Mouse (Mus musculus): ENCODE results near the gene Git1.

The Git1 gene

DNA sequence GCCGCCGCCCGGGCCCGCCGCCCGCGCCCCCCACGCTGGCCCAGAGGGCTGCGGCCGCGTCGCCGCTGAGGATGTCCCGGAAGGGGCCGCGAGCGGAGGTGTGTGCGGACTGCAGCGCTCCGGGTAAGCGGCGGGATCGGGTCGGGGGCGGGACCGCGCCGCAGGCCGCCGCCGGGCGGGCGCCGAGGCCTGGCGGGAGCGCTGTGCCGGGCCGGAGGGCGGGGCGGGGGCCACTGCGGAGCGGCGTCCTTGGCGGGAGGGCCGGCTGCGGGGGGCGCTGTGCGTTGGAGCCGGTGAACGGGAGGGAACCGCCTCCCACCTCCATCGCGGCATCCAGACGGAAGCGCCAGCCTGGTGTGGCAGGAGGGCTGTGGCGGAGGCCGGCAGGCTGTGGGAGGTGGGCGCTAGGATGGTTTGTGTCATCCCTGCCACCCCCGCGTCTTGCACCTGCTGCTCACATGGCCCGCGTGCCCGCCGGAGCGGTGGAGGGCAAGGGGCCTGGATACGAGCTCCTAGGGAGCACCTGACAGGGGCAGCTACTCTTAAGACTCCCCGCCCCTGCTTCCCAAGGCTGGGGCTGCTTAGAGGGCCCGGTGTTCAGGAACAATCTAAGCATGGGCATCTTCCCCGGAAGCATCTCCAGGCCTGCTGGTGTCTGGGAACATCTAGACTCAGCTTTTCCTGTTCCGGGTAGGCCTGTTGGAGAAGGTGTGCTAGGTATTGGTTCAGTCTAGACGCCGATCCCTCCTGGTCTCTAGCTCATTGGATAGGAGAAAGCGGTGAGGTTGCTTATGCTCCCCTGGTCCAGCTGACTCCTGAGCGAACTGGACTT lies at the start of gene Git1:
Gene Git1, plus strand, starts transcription at position 51 of the 832 bp plus-strand sequence.
- no peak for DNase-seq (ENCODE audit: low read depth, low spot score)

DNA sequence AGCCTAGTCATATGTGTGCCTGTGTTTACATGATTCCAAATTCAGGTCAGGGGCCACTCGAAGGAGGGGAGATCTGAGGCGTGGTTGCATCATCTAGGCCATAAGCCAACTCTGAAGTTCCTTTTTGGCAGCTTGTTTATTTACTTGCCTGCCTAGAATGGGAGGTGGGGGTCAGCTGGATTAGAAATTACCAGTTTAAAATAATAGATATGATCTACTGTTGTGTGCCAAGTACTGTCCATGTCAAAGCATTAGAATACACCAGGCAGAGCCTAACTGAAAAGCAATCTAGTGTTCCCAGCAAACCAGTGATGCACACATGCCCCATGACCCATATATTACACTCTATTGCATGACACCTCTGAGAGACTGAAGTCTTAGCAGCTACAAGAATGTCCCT lies 48.4 kb upstream of the Git1 start:
- DNase-seq (ENCODE audit: low read depth, low spot score) = no peak

DNA sequence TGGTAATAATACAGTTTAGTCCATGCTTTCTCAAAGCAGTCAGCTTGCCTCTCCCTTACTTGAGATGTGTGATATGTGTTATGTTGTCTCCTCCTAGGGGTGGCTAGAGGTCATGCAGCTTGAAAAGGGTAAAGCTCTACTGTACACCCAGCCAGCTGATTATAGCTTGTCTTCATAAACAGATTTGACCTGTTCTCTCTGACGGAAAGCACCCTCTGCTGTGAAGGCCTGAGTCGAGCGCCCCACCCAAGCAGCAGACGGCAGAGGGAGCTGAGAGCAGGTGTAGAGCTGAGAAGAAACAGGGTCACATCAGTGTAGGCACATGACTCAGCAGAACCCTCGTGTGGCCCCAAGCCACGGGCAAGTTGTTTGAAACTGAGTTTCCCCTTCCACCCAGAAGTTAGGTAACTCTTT lies 46.7 kb upstream of the Git1 start:
- no peak for DNase-seq (ENCODE audit: low read depth, low spot score)

DNA sequence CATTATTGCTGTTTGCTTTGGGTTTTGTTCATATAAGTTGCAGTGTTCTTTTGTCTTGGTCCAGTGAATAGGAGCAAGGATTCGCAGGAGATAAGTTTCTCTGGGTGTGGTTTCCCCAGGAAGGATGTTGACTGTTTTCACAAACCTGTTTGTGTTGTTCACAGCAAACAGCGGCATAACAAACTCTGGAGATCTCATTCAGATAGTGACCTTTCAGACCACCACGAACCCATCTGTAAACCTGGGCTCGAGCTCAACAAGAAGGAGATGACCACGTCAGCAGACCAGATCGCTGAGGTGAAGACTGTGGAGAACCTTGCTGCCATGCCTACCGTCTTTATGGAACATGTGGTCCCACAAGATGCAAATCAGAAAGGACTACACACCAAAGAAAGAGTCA lies 44.1 kb upstream of the Git1 start:
- no peak for DNase-seq (ENCODE audit: low read depth, low spot score)

DNA sequence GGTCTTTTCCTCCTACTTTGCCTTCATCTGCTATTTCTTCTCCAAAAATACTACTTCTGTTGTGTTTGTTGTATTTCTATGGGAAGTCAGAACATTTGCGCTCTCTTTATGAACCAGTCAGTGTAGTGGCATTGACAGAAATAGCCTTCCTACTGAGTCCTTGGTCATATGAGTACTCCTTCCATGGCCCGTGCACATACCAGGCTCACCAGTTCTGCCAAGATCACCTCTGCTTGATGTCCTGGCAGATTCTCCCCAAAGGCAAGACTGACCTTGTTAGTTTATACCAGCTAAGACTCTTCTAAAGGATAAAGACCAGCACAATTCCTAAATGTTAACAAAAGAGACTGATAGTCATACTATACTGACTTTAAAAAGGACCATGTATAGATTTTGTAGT lies 41.7 kb upstream of the Git1 start:
- DNase-seq (ENCODE audit: low read depth, low spot score) = no peak

DNA sequence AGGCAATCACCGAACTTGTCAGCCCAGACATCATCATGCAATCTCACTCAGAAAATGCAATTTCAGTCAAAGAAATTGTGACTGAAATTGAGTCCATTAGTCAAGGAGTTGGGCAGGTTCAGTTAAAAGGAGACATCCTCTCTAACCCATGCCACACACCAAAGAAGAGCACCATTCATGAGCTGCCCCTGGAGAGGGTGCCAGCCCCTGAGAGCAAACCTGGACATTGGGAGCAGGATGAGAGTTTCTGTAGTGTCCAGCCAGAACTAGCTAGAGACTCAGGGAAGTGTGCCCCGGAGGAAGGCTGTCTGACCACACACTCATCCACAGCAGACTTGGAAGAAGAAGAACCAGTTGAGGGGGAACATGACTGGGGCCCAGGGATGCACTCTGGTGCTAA lies 40.0 kb upstream of the Git1 start:
- no peak for DNase-seq (ENCODE audit: low read depth, low spot score)

DNA sequence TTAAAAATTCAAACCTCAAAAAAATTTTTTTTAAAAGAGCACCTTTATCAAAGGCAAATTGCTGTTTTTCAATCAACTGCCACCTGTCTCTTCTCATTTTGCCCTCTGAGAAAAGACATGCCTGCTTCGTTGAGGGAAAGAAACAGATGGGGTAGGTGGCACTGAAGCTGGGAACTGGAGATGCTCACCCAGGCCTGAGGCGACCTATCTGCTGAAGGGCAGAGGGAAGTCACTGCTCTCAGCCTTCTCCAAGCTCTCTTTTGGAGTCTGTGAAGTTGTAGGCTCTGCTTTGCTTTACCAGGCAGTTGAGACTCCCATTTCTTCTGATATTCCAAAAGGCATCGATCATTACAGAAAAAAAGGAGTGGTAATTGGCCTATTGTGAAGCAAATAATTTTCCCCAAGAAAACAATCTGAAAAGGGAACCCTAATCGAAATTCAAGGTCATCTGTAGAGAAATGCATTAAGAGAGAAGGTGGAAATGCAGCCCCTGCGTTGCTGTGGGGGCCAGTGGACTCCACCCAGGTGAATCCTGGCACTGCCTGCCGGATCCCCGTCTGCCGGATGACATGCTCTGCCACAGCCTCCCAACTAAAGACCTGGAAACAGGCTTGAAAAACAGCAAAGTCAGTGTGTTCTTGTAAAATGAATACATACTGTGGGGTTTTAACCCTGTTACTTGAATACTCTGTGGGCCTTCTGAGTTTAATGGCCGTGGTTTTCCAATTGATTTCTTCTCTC lies 37.4 kb upstream of the Git1 start:
- DNase-seq (ENCODE audit: low read depth, low spot score) = no peak

DNA sequence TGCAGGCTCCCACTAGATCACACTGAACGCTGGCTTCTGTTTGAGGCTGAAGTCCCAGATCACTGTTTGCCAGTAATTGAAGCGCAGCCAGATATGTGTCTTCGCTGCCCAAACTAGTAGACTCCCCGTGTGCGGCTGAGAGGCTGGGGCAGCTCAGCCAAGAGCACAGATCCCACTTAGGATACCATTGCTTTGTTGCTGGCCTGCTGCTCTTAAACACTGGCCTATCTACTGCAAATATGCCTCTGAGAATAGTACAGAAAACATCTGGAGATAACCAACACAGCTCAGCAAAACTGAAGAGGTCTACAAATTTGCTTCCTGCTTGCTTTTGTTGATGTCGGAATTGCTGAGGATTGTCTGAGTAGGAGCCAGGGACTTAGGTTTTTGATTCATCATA lies 36.5 kb upstream of the Git1 start:
- no peak for DNase-seq (ENCODE audit: low read depth, low spot score)

DNA sequence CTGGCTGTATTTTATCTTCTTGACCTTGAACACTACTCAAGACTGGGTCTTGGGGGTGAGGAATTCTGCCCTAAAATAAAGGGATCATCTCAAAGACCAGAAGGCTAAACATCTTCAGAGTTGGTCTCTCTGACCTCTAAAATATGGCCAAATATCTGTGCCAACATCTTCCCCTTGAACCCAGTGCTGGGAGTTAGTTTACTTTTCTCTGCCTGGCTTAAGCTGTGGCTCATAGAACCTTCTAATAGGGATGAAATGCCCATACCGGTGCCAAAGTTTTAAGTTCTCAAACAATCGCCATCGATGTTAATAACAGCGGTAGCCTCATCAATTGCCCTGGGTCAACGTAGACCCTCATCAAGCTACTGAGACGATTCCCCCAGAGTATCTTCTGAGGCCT lies 31.5 kb upstream of the Git1 start:
- DNase-seq (ENCODE audit: low read depth, low spot score) = no peak

DNA sequence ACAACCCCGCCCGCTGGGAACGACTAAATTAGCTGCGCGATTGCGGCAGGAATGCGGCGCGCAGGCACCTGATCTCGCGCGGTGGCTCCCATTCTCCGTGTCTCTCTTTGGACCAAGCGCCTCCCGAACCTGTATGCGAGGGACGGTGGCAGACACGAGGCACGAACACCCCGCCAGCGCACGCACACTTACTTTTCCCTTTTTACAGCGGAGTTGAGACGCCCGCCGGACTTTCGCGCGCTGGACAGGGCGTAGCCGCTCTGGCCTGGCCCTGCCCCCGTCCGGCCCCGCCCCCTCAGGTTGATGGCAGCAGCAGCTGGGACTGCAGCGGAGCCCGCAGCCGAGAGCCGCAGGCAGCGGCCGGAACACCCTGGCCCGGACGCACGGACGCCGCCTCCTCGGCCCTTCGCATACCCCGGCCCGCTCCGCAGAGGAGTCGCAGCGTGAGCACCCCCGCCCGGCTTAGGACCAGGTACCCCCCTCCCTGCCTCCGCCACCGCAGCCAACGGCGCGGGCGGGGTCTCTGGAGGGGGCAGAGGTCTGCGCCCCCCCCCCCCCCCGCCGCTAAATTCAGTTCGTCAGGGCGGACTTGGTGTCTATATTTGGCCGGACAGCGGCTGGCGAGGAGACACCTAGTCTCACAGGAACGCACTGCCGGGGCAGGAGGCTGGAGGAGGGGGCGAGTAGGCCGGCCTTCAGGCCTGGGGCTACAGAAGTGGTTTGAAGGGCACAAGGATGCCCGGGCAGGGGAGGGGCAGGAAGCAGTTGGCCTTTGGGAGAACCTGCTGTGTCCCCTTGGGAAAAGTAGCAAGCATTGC lies 30.9 kb upstream of the Git1 start, which contains the start of gene Coro6:
Gene Coro6, plus strand, starts transcription at position 129 of the 818 bp plus-strand sequence.
- DNase-seq (ENCODE audit: low read depth, low spot score) = no peak

DNA sequence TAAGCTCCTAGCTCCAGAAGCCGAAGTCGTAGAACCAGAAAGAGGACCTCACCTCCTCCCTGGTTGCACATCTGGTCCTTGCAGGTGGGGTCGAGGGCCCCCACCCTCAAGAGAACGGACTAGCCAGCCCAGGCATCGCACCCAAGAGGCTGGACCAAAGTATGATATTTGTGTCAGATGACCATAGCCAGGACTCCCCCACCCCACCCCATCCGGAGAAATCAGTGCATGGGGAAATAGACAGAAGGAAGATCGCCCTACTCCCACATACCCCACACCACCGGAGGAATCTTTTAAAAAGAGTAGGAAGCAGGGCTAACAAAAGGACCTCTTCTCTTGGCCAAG lies 30.3 kb upstream of the Git1 start:
- no peak for DNase-seq (ENCODE audit: low read depth, low spot score)

DNA sequence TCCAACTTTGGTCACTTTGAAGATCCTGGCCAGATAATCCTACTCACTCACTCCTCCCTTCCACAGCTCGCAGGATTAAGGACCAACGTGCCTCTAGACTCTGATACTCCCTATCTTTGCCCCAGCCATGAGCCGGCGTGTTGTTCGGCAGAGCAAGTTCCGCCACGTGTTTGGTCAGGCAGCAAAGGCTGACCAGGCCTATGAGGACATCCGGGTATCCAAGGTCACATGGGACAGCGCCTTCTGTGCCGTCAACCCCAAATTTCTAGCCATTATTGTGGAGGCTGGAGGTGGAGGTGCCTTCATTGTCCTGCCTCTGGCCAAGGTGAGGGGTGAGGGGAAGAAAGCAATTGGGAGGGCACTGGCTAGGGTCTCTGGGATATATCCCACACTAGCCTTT lies 29.6 kb upstream of the Git1 start:
- DNase-seq (ENCODE audit: low read depth, low spot score) = no peak

DNA sequence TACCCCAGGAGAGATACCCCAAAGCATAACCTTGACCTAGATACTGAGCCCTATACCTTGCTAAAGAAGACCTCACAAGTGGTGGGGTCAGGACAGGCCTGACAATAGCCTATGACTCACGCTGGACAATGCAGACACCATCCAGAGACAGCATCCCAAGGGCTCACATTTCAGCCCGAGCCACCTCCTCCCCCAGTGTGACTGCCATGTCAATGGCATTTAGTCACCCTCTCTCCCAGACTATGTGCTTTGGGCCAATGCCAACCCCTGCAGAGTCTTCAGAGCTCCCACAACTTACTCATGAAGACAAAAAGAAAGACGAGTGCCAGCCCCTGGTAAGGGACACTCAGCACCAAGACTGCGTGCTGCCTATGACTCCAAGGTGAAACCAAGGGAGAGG lies 28.7 kb upstream of the Git1 start:
- DNase-seq (ENCODE audit: low read depth, low spot score) = no peak

DNA sequence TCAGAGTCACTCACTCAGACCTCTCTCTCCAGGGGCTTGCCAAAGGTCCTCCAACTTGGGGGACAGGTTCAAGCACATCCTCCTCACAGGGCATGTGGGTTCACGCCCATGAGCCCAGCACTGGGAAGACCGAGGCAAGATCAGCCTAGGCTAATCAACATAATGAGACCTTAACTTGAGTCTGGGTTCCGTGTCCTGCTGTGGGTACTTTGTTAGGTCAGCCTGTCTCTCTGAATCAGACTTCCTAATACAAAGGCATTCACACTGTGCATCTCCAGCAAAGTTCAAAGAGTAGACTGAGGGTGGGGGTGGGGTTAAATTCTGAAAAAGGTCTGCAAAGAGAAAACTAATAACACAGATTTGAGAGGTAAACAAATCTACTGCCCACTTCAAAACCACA lies 28.3 kb upstream of the Git1 start:
- DNase-seq (ENCODE audit: low read depth, low spot score) = no peak

DNA sequence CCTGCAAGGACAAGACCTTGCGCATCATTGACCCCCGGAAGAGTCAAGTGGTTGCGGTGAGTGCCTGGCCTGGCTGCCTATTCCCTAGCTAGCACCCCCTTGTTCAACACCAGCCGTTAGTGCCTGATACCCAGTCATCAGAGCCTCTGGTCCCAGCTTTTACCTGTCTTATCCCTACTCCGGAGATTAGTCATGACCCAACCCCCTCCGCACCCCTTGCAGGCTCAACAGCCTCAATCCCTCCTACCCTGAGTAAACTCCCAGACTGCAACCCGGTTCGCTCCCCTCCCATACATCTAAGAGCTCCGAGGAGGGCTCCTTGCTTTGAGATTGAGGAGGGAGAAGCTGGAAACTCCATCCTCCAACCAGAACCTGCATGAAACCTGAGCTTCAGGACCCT lies 26.8 kb upstream of the Git1 start:
- DNase-seq (ENCODE audit: low read depth, low spot score) = no peak

DNA sequence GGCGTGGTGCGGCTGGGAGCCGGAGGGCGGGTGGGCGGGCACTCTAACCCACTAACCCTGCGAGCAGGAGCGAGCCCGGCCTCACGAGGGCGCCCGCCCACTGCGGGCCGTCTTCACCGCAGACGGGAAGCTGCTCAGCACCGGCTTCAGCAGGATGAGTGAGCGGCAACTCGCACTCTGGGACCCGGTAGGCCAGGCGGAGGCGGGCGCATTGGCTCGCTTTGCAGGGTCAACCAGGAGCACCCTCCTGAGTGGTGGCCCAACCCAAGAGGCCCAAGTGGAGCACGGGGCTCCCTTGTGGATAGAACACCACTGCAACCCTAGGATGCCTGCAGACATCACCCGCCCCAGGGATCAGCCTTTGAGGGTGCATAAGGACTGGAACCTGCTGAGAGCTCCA lies 26.2 kb upstream of the Git1 start:
- DNase-seq (ENCODE audit: low read depth, low spot score) = no peak

DNA sequence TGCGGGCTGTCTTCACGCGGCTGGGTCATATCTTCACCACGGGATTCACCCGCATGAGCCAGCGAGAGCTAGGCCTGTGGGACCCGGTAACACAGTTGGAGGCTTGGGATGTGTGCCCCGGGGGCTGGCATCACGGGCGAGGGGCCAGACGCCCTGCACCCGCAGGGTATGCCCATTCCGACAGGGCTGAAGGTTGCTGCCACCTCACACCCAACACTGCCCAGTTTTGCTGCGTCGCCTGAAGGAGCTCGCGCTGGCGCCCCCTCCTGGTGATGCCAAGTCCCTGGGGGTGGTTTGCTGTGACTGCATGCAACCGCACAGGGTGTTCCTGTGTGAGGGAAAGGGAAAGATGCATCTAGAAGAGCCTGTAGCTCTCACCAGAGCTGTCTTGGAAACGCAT lies 25.6 kb upstream of the Git1 start:
- DNase-seq (ENCODE audit: low read depth, low spot score) = no peak

DNA sequence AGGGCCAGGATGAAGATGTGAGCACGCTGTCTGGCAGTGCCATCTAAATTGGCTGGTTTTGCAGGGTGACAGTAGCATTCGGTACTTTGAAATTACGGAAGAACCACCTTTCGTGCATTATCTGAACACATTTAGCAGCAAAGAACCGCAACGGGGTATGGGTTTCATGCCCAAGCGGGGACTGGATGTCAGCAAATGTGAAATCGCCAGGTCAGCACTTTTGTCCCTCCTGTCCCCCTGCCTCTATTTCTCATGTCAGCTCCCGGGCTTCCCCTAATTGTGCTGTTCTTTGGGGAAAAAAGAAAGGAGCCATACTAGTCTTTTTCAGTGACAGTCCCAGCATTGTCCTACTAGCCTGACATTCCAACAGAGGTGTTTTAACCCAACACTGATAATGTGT lies 25.0 kb upstream of the Git1 start:
- no peak for DNase-seq (ENCODE audit: low read depth, low spot score)

DNA sequence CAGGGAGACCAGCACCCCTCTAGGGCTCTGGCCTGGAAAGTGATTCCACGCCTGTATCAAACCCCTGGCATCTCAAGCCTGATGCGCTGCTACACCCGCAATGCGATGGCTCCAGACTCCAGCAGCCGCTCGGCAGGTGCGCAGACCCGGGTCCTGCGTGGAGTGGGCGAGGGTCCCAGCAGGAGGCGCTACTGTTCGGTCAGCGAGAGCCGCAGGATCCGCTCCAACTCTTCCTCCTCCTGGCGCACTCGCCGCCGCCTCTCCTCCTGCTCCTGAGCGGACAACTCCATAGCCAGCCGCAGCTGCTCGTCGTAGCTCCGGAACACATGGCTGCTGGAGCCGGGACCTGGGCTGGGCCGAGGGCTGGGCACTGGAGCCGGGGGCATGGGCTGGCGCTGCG lies 22.0 kb upstream of the Git1 start:
- DNase-seq (ENCODE audit: low read depth, low spot score) = no peak

DNA sequence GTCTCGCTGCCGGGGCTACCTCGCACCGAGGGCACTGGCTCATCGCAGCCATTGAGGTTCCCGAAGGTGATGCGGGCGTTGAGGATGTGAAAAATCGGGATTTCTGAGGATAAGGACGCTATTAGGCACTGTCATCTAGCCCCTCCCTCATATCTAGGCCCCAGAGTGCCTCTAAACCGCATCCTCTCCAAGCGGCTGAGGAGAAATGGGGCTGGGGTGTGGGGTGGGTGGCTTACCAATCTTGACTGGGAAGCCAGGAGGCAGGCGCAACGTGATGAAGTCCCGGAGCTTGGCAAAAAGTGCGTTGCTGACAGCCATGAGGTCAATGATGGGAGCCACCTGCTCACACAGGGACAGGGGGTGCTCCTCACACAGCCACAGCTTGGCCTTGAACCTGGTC lies 20.6 kb upstream of the Git1 start:
- DNase-seq (ENCODE audit: low read depth, low spot score) = no peak

DNA sequence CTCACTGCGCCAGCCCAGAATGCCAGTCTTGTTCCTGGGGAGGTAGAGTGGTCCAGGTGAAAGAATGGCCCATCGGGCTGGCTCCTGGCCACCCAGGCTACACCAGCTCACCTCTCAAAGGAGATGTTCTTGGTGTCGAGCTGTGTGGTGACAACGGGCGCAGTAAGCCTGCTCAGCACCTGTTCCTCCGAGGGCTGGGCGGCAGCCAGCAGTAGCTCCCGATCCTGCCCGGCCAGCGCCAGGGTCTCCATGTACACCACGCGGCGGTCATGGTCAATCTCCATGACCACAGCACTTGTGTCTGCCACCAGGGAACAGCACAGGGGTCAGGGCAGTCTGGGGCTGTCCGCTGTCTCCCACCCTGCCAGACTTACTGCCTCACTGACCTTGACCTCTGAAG lies 17.1 kb upstream of the Git1 start:
- no peak for DNase-seq (ENCODE audit: low read depth, low spot score)

DNA sequence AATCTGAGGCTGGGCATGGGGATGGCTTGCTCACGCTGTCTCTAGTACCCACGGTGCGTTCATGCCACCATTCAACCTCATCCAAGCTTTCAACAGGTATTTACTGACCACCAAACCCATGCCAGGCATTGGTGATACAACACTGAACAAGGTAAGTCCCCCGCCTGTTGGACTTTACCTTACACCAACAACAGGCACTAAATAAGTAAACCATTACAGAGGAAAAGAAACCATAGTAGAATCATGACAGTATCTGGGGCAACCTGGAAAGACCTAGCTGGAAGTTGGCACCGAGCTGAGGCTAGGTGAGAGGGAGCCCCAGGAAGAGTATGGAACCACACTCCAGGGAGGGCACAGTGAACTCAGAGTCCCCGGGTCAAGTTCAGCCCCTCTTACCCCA lies 16.5 kb upstream of the Git1 start:
- DNase-seq (ENCODE audit: low read depth, low spot score) = no peak

DNA sequence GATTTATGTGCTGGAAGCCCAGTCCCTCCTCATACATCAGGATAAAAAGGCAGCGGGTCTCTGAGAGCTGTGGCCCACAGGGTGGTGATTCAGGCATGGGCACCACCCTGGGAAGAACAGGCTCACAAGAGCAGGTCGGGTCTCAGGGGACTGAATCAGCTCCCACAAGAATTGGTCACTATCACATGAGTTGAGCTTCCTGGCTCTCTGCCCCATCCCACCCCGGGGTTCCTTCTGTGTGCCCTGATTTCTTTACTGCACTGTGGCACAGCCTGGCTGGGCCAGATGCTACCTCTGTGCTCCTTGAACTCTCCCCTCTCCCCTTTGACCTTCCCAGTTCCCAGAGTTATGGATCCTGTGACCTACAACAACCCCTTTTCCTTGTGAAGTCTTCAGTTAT lies 10.3 kb upstream of the Git1 start:
- DNase-seq (ENCODE audit: low read depth, low spot score) = no peak
